Mouse (Mus musculus) liver, adult 2 months (tissue): Measurements from ENCODE around the gene Babam2. TPM values are rescaled to one million over a fixed set of nuclear protein-coding genes. Genes with fewer than 3 reads are reported as not detected.
"Not testable (repeated sequence)": the region's sequence is repeated elsewhere in the genome, so short reads cannot be mapped to it uniquely, and the experiment has no call there.

Experiments
- DNase-seq: peaks from one replicate; pipeline ENCODE4 v3.0.0-alpha.2; 2011; ENCODE audit warnings: low read depth, low spot score; ENCODE audit errors: extremely low read depth
- H3K27ac ChIP-seq: fragments of 200-500 bp; replicated peaks from 2 replicates; pipeline ENCODE4 v1.5.1; 2012; ENCODE audit warnings: low read depth, mild to moderate bottlenecking, control low read depth, inconsistent platforms, low read length; ENCODE audit not compliant: insufficient read depth
- H3K27me3 ChIP-seq: fragments of 200-500 bp; 2 replicates; pipeline ENCODE4 v1.6.1; 2012; ENCODE audit warnings: mild to moderate bottlenecking, moderate library complexity, low read length, inconsistent platforms; ENCODE audit not compliant: control insufficient read depth, insufficient read depth
- H3K36me3 ChIP-seq: fragments of 200-500 bp; 2 replicates; pipeline ENCODE4 v1.6.1; 2012; ENCODE audit warnings: low read length, inconsistent platforms; ENCODE audit not compliant: control insufficient read depth, insufficient read depth
- H3K4me1 ChIP-seq: fragments of 200-500 bp; 2 replicates; pipeline ENCODE4 v1.6.1; 2011; ENCODE audit warnings: low read length; ENCODE audit not compliant: control insufficient read depth, insufficient read depth
- H3K4me3 ChIP-seq: fragments of 200-500 bp; 2 replicates; pipeline ENCODE4 v1.5.1; 2011; ENCODE audit warnings: low read depth, mild to moderate bottlenecking, control low read depth, low read length, moderate library complexity; ENCODE audit not compliant: insufficient read depth
- H3K79me2 ChIP-seq: fragments of 200-500 bp; 2 replicates; pipeline ENCODE4 v1.6.1; 2012; ENCODE audit warnings: inconsistent platforms, mild to moderate bottlenecking, low read length, moderate library complexity; ENCODE audit not compliant: control insufficient read depth, insufficient read depth
- H3K9ac ChIP-seq: fragments of 200-500 bp; 2 replicates; pipeline ENCODE4 v1.6.1; 2012; ENCODE audit warnings: low read depth, mild to moderate bottlenecking, control low read depth, inconsistent platforms, low read length
- CTCF ChIP-seq: fragments of 200-500 bp; IDR thresholded peaks from 2 replicates; pipeline ENCODE4 v1.5.1; 2011; ENCODE audit warnings: low read depth, low read length, control low read depth
- POLR2A ChIP-seq: fragments of 200-500 bp; IDR thresholded peaks from 2 replicates; pipeline ENCODE4 v1.6.1; 2011; ENCODE audit warnings: low read length, control low read depth; ENCODE audit not compliant: insufficient read depth; ENCODE audit errors: extremely low read depth
- WGBS: fragments of 180-500 bp; shearing (Covaris S2); methylation state at CpG from one replicate; pipeline ENCODE4 v1.1.7; 2018; 5-methylcytosine and 5-hydroxymethylcytosine counted together
- polyA plus RNA-seq: library from polyadenylated mRNA; depleted of rRNA; stranded (reverse); fragments of >200 nt; gene quantifications from 2 replicates; pipeline ENCODE4 v1.2.3, GENCODE M21; 2012
- total RNA-seq: library from RNA; depleted of rRNA; stranded (reverse); fragments of >200 nt; gene quantifications from 2 replicates; pipeline ENCODE4 v1.2.3, GENCODE M21; 2014

The Babam2 gene
- total and polyA plus RNA-seq, 2 experiments: 18.9 to 20.1 TPM

GRCm38 (mm10) chr5:31962346-31962745 is 264.9 kb downstream of the Babam2 start:
- Histone ChIP-seq H3K27me3 (no peaks in the 10 kb centered on the region), H3K36me3 (no peaks in the 10 kb centered on the region), H3K4me1 (peaks cover 7% of the 10 kb centered on the region; the same call in 1 of the 2 replicates), H3K79me2 (no peaks in the 10 kb centered on the region), H3K9ac (no peak overlapping the region), H3K27ac (no peak overlapping the region), H3K4me3 (no peak overlapping the region)
- no peak for DNase-seq
- TF ChIP-seq CTCF (no peak), POLR2A (no peak)
- WGBS: 74% methylated on average over 3 of the region's 3 CpGs

DNA sequence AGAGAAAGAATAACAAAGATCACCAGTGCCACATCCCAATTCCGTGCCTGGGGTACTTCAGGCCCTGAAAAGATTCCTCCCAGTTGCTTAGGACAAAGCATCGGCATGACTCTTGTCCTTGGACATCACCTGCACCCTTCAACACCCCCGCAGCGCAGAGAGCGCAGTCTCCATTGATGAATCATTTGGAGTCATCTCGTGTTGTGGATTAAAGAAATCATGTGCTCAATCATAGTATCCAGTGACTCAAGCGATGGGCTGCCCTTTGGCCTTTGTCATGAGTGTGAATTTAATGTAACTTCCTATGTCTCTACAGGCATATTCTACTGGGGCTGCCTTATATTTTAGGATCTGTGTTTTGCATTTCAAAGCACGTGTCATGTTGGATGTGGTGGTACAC is 265.9 kb downstream of the Babam2 start:
- no peaks in the 10 kb centered on the region for H3K79me2 ChIP-seq
- TF ChIP-seq POLR2A (no peak), CTCF (no peak)
- no peak overlapping the region for H3K4me3 ChIP-seq
- no peaks in the 10 kb centered on the region for H3K36me3 ChIP-seq
- H3K4me1 ChIP-seq: peaks cover 13% of the 10 kb centered on the region
- H3K27ac ChIP-seq: no peak overlapping the region
- no peaks in the 10 kb centered on the region for H3K27me3 ChIP-seq
- no peak overlapping the region for H3K9ac ChIP-seq
- 95% methylated on average over 8 of the region's 8 CpGs for WGBS
- no peak for DNase-seq

- Histone ChIP-seq H3K9ac (no peak overlapping the region), H3K4me3 (no peak overlapping the region), H3K27ac (no peak overlapping the region), H3K36me3 (no peaks in the 10 kb centered on the region), H3K27me3 (no peaks in the 10 kb centered on the region), H3K79me2 (no peaks in the 10 kb centered on the region), H3K4me1 (peaks cover 13% of the 10 kb centered on the region)
- DNase-seq: no peak
- TF ChIP-seq POLR2A (no peak), CTCF (no peak)
- WGBS: 100% methylated on average over 2 of the region's 2 CpGs
Observed at GRCm38 (mm10) chr5:31963851-31964250, 266.4 kb downstream of the Babam2 start.

DNA sequence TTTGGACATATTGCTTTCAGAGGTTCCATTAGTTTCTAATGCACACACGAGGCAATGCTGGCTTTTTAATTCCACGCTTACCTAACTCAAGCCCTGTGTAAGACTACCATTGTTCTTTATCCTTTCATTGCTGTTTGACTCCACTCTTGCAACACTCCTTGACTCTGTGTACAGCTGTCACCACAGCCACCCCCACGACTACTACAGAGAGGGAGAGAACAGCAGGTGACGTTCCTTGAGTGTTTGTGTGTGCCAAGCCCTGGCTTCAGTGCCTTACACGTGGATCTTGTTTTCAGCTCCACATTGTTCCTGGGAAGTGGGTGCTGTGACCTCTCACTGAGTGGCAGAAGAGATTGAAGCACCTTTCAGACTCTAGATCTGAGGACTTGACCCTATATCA is 269.3 kb downstream of the Babam2 start:
- no peaks in the 10 kb centered on the region for H3K79me2 ChIP-seq
- peak; percentile 46 for DNase-seq

GRCm38 (mm10) chr5:31967526-31967925 is 270.0 kb downstream of the Babam2 start:
- H3K4me1 ChIP-seq: peaks cover 13% of the 10 kb centered on the region
- peak overlapping the region; percentile 3; the same call in 1 of the 2 replicates for H3K9ac ChIP-seq
- WGBS: 32% methylated on average over 4 of the region's 4 CpGs
- H3K27me3 ChIP-seq: no peaks in the 10 kb centered on the region
- no peaks in the 10 kb centered on the region for H3K36me3 ChIP-seq
- no peak overlapping the region for H3K4me3 ChIP-seq
- peak overlapping the region; percentile 68 for H3K27ac ChIP-seq
- DNase-seq: peak; percentile 67
- no peaks in the 10 kb centered on the region for H3K79me2 ChIP-seq
- TF ChIP-seq POLR2A (no peak), CTCF (no peak)

More for the DNA sequence above, 269.3 kb downstream of the Babam2 start:
- H3K27ac ChIP-seq: no peak overlapping the region
- H3K27me3 ChIP-seq: no peaks in the 10 kb centered on the region
- peaks cover 13% of the 10 kb centered on the region for H3K4me1 ChIP-seq
- no peak overlapping the region for H3K4me3 ChIP-seq
- 45% methylated on average over 5 of the region's 5 CpGs for WGBS
- H3K9ac ChIP-seq: no peak overlapping the region
- TF ChIP-seq POLR2A: no peak
- TF ChIP-seq CTCF: no peak
- H3K36me3 ChIP-seq: no peaks in the 10 kb centered on the region

DNA sequence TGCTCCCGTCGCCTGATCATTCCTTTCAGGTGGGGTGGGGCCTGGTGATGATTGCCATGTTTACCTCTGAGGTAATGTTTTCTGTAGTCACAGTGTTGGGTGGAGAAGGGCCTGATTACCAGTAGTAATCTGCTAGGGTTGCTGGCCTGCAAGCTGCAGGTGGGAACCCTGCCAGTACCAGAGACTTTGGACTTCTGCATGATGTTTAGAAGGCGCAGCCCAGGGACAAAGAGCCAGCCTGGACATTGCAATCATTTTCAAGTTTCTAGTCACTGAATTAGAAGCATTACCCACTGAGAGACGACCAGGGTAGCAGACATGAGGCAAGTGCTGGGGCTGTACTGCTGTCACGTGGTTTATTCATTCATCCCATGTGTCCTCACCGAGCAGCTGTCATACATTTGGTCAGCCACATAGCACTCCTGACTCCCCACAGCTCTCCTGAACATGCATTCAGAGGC is 270.6 kb downstream of the Babam2 start:
- Histone ChIP-seq H3K4me1 (peaks cover 13% of the 10 kb centered on the region), H3K9ac (no peak overlapping the region), H3K79me2 (no peaks in the 10 kb centered on the region), H3K36me3 (no peaks in the 10 kb centered on the region), H3K4me3 (no peak overlapping the region), H3K27ac (peak overlapping the region; percentile 68), H3K27me3 (no peaks in the 10 kb centered on the region)
- 17% methylated on average over 6 of the region's 6 CpGs for WGBS
- no peak for TF ChIP-seq CTCF
- no peak for TF ChIP-seq POLR2A
- DNase-seq: peak; percentile 96

GRCm38 (mm10) chr5:31972416-31972815 is 274.9 kb downstream of the Babam2 start:
- WGBS: 81% methylated on average over 1 of the region's 1 CpGs
- H3K79me2 ChIP-seq, DNase-seq, H3K9ac ChIP-seq, H3K4me1 ChIP-seq, H3K27me3 ChIP-seq, H3K4me3 ChIP-seq, H3K27ac ChIP-seq, H3K36me3 ChIP-seq: not testable (repeated sequence)
